Mouse (Mus musculus): ENCODE measurements around the gene Astn2. TPM values are rescaled to one million over a fixed set of nuclear protein-coding genes. Genes with fewer than 3 reads are reported as not detected.

The Astn2 gene
- polyA plus RNA-seq, 1 experiment from 2014 or later: 0.69 TPM

- 71% methylated on average over 5 of the region's 5 CpGs for WGBS
- Histone ChIP-seq H3K9ac (replicated peaks; ENCODE audit: low read depth) (no peak overlapping the region), H3K36me3 (ENCODE audit: insufficient read depth, low read length) (no peaks in the 10 kb centered on the region), H3K9me3 (ENCODE audit: low read length) (no peaks in the 10 kb centered on the region), H3K27ac (ENCODE audit: low read length) (no peak overlapping the region), H3K4me3 (ENCODE audit: low read depth, low read length) (no peak overlapping the region), H3K4me2 (replicated peaks; ENCODE audit: low read depth, low read length) (no peak overlapping the region), H3K4me1 (ENCODE audit: insufficient read depth, low read depth, low read length) (no peaks in the 10 kb centered on the region), H3K27me3 (replicated peaks; ENCODE audit: insufficient read depth, low read length) (no peaks in the 10 kb centered on the region)
- ATAC-seq: no peak
- no peak for DNase-seq (ENCODE audit: low spot score)
- TF ChIP-seq CTCF (IDR thresholded peaks at IDR 0.05) (no peak), EP300 (IDR thresholded peaks at IDR 0.05) (no peak)
Measured at GRCm38 (mm10) chr4:65773368-65774010, 630.9 kb downstream of the Astn2 start.

GRCm38 (mm10) chr4:65770952-65771351 is 633.5 kb downstream of the Astn2 start:
- no peaks in the 10 kb centered on the region for H3K4me1 ChIP-seq (ENCODE audit: insufficient read depth, low read depth, low read length)
- DNase-seq (ENCODE audit: low spot score) (no peak), ATAC-seq (no peak)
- WGBS: 90% methylated on average over 4 of the region's 4 CpGs
- no peak overlapping the region for H3K4me3 ChIP-seq (ENCODE audit: low read depth, low read length)
- no peak for TF ChIP-seq CTCF (IDR thresholded peaks at IDR 0.05)
- TF ChIP-seq EP300 (IDR thresholded peaks at IDR 0.05): no peak
- no peak overlapping the region for H3K9ac ChIP-seq (replicated peaks; ENCODE audit: low read depth)
- H3K27me3 ChIP-seq (replicated peaks; ENCODE audit: insufficient read depth, low read length): no peaks in the 10 kb centered on the region
- no peak overlapping the region for H3K27ac ChIP-seq (ENCODE audit: low read length)
- no peaks in the 10 kb centered on the region for H3K9me3 ChIP-seq (ENCODE audit: low read length)
- H3K4me2 ChIP-seq (replicated peaks; ENCODE audit: low read depth, low read length): no peak overlapping the region
- H3K36me3 ChIP-seq (ENCODE audit: insufficient read depth, low read length): no peaks in the 10 kb centered on the region

- Histone ChIP-seq H3K27ac (ENCODE audit: low read length) (no peak overlapping the region), H3K36me3 (ENCODE audit: insufficient read depth, low read length) (no peaks in the 10 kb centered on the region), H3K4me2 (replicated peaks; ENCODE audit: low read depth, low read length) (no peak overlapping the region), H3K4me1 (ENCODE audit: insufficient read depth, low read depth, low read length) (no peaks in the 10 kb centered on the region), H3K9me3 (ENCODE audit: low read length) (no peaks in the 10 kb centered on the region), H3K9ac (replicated peaks; ENCODE audit: low read depth) (no peak overlapping the region), H3K27me3 (replicated peaks; ENCODE audit: insufficient read depth, low read length) (no peaks in the 10 kb centered on the region), H3K4me3 (ENCODE audit: low read depth, low read length) (no peak overlapping the region)
- TF ChIP-seq EP300 (IDR thresholded peaks at IDR 0.05) (no peak), CTCF (IDR thresholded peaks at IDR 0.05) (no peak)
- DNase-seq (ENCODE audit: low spot score): no peak
- ATAC-seq: no peak
- 45% methylated on average over 2 of the region's 2 CpGs for WGBS
Measured at GRCm38 (mm10) chr4:65767919-65768318, 636.5 kb downstream of the Astn2 start.

- H3K9ac ChIP-seq (replicated peaks; ENCODE audit: low read depth): no peak overlapping the region
- 62% methylated on average over 4 of the region's 4 CpGs for WGBS
- no peak overlapping the region for H3K4me2 ChIP-seq (replicated peaks; ENCODE audit: low read depth, low read length)
- H3K4me1 ChIP-seq (ENCODE audit: insufficient read depth, low read depth, low read length): no peaks in the 10 kb centered on the region
- no peaks in the 10 kb centered on the region for H3K27me3 ChIP-seq (replicated peaks; ENCODE audit: insufficient read depth, low read length)
- no peaks in the 10 kb centered on the region for H3K36me3 ChIP-seq (ENCODE audit: insufficient read depth, low read length)
- H3K9me3 ChIP-seq (ENCODE audit: low read length): no peaks in the 10 kb centered on the region
- no peak overlapping the region for H3K4me3 ChIP-seq (ENCODE audit: low read depth, low read length)
- no peak for TF ChIP-seq EP300 (IDR thresholded peaks at IDR 0.05)
- DNase-seq (ENCODE audit: low spot score): no peak
- no peak for ATAC-seq
- no peak overlapping the region for H3K27ac ChIP-seq (ENCODE audit: low read length)
Measured at GRCm38 (mm10) chr4:65767431-65767830, 637.0 kb downstream of the Astn2 start.

- DNase-seq (ENCODE audit: low spot score) (no peak), ATAC-seq (no peak)
- 56% methylated on average over 3 of the region's 3 CpGs for WGBS
- Histone ChIP-seq H3K4me1 (ENCODE audit: insufficient read depth, low read depth, low read length) (no peaks in the 10 kb centered on the region), H3K27me3 (replicated peaks; ENCODE audit: insufficient read depth, low read length) (no peaks in the 10 kb centered on the region), H3K27ac (ENCODE audit: low read length) (no peak overlapping the region), H3K4me2 (replicated peaks; ENCODE audit: low read depth, low read length) (no peak overlapping the region), H3K9ac (replicated peaks; ENCODE audit: low read depth) (no peak overlapping the region), H3K36me3 (ENCODE audit: insufficient read depth, low read length) (no peaks in the 10 kb centered on the region), H3K9me3 (ENCODE audit: low read length) (no peaks in the 10 kb centered on the region), H3K4me3 (ENCODE audit: low read depth, low read length) (no peak overlapping the region)
- TF ChIP-seq EP300 (IDR thresholded peaks at IDR 0.05) (no peak), CTCF (IDR thresholded peaks at IDR 0.05) (no peak)
Measured at GRCm38 (mm10) chr4:65765312-65765711, 639.1 kb downstream of the Astn2 start.

- TF ChIP-seq CTCF (IDR thresholded peaks at IDR 0.05): no peak
- TF ChIP-seq EP300 (IDR thresholded peaks at IDR 0.05): no peak
- no peak overlapping the region for H3K9ac ChIP-seq (replicated peaks; ENCODE audit: low read depth)
- ATAC-seq: no peak
- H3K27me3 ChIP-seq (replicated peaks; ENCODE audit: insufficient read depth, low read length): no peaks in the 10 kb centered on the region
- 61% methylated on average over 4 of the region's 4 CpGs for WGBS
- H3K27ac ChIP-seq (ENCODE audit: low read length): no peak overlapping the region
- no peaks in the 10 kb centered on the region for H3K36me3 ChIP-seq (ENCODE audit: insufficient read depth, low read length)
- H3K4me3 ChIP-seq (ENCODE audit: low read depth, low read length): no peak overlapping the region
- no peak for DNase-seq (ENCODE audit: low spot score)
- no peaks in the 10 kb centered on the region for H3K4me1 ChIP-seq (ENCODE audit: insufficient read depth, low read depth, low read length)
- no peaks in the 10 kb centered on the region for H3K9me3 ChIP-seq (ENCODE audit: low read length)
- no peak overlapping the region for H3K4me2 ChIP-seq (replicated peaks; ENCODE audit: low read depth, low read length)
Measured at GRCm38 (mm10) chr4:65764275-65764674, 640.1 kb downstream of the Astn2 start.

- H3K9me3 ChIP-seq (ENCODE audit: low read length): no peaks in the 10 kb centered on the region
- no peak overlapping the region for H3K27ac ChIP-seq (ENCODE audit: low read length)
- DNase-seq (ENCODE audit: low spot score): no peak
- no peak overlapping the region for H3K9ac ChIP-seq (replicated peaks; ENCODE audit: low read depth)
- H3K36me3 ChIP-seq (ENCODE audit: insufficient read depth, low read length): no peaks in the 10 kb centered on the region
- H3K27me3 ChIP-seq (replicated peaks; ENCODE audit: insufficient read depth, low read length): no peaks in the 10 kb centered on the region
- WGBS: 89% methylated on average over 2 of the region's 2 CpGs
- H3K4me1 ChIP-seq (ENCODE audit: insufficient read depth, low read depth, low read length): no peaks in the 10 kb centered on the region
- H3K4me3 ChIP-seq (ENCODE audit: low read depth, low read length): no peak overlapping the region
- no peak for TF ChIP-seq CTCF (IDR thresholded peaks at IDR 0.05)
- no peak for TF ChIP-seq EP300 (IDR thresholded peaks at IDR 0.05)
- no peak for ATAC-seq
- no peak overlapping the region for H3K4me2 ChIP-seq (replicated peaks; ENCODE audit: low read depth, low read length)
Measured at GRCm38 (mm10) chr4:65763823-65764222, 640.6 kb downstream of the Astn2 start.
